Mouse (Mus musculus): Measurements from ENCODE around the gene Eno4. TPM values are rescaled to one million over a fixed set of nuclear protein-coding genes. Genes with fewer than 3 reads are reported as not detected.

The Eno4 gene
- total RNA-seq (2023), result not detected

DNA sequence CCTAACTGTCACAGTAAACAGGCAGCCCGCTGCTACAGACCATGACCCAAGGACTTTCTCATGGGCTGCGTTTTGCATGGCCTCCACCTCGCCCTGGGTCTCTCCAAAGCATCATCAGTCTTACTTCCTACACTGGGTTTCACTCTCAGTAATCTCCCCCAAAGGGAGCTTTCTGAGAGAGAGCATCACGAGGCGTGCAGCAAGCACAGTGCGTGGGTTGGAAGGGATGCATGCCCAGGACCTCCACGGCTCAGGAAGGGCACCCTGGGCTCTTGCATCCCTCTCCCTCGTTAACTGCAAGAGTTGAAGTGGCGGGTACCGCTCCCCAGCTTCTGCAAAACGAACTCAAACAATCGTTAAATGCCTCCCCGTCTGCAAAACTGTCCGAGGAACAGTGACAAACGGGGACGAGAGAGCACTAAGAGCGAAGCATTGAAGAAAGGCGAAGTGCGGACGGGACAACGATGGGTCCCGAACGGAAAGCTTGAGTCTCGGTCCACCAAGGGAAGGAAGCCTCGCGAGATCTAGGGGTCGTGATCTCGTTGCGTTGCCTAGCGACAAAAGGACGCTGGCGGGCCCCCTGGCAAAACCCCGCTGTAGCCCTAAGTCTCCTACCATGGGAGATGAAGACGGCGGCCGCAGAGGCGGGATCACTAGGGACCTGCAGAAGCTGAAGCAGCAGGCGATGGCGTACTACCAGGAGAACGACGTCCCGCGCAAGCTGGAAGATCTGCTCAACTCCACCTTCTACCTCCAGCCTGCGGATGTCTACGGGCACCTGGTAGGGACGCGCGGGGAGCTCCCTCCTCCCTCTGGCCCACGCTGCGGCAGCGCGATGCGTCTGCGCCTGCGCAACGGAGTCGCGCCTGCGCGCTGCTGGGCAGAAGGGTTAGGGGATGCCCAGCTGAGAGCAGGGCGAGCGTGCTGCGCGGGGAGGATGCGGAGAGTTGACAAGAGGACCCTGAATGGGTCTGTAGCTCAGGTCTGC is at the start of gene Eno4, which contains the start of gene Hspa12a:
Eno4 (plus strand) TSS at position 585 of the 988 bp plus-strand sequence.
Hspa12a (minus strand) TSS at position 814 of the 988 bp plus-strand sequence.

Other genes with a start within 250 kb of the Eno4 start
- not detected for gene Pnliprp1, start 214.5 kb upstream of the Eno4 start, total RNA-seq (2023)
- not detected for gene Pnliprp2, start 183.7 kb upstream of the Eno4 start, total RNA-seq (2023)
- not detected for gene 1700019N19Rik, start 149.0 kb upstream of the Eno4 start, total RNA-seq (2023)
- gene Hspa12a, start 229 bp downstream of the Eno4 start, total RNA-seq (2023), result 1.2 TPM
- 0.74 TPM for gene Shtn1, start 132.7 kb downstream of the Eno4 start, total RNA-seq (2023)
- not detected for gene Vax1, start 226.6 kb downstream of the Eno4 start, total RNA-seq (2023)